Mouse (Mus musculus) urinary bladder, postnatal 14 days (tissue): ENCODE data around the gene Commd9.

Experiments
- DNase-seq: peaks from one replicate; pipeline ENCODE4 v3.0.0; 2021; ENCODE audit warnings: low spot score

Gene Commd9

GRCm38 (mm10) chr2:101909326-101910080, 23.5 kb downstream of the Commd9 start:
- DNase-seq: no peak

- no peak for DNase-seq
These were observed 32.5 kb downstream of the Commd9 start for GRCm38 (mm10) chr2:101918518-101918917.

DNA sequence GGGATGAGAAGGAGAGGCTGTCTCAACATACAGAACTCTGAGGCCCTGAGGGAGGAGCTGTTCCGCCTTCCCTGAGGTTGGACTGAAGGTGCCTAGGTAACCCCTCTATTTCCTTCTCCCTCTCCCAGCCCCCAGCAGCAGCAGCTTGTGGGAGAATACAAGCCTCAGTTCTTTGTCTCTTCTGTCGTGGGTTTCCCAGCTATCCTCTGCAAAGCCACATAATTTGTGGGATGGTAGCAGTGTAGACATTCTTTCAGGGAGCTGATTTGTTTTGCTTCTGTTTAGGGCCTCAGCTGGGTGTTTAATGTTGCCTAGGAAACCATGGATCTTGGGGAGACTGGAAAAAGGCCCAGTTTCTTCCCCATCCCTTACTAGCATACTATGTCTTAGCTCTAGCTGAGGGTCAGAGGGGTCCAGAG, 34.1 kb downstream of the Commd9 start:
- no peak for DNase-seq

DNA sequence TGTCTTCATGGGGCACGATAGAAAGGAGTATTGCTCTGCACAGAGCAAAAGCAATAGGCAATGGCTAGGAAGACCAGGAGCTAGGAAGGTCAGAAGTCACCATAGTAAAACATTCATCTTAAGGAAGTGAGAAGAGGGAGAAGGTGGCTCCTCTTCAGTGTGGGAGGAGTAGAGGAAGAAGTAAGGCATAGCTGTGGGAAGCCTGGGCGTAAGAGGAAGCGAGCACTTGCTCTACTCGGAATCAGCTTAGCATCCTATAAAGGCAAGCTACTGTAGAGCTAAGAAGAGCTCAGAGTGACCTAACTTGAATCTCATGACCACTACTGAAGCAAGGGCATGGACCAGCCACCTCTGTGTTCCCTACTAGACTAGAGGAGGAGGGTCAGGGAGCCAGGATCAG, 36.3 kb downstream of the Commd9 start:
- DNase-seq: no peak

DNA sequence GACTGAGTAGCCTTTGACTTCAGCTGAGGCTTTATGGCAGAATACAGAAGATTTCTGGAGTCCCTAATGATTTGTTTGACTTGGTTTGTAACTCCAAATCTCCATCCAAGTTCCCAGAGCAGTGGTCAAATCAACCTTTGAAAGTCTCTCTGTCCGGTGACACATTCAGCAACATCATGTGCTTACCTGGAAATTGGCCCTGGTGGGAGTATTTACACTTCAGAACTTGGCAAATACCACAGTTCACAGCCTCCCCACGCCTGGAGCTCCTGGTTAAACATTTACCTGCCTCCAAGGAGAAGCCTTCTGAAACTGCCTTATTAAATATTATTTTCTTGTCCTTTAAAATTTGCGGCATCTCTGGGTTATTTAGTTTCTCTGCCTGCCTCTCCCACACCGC, 37.1 kb downstream of the Commd9 start:
- no peak for DNase-seq

DNA sequence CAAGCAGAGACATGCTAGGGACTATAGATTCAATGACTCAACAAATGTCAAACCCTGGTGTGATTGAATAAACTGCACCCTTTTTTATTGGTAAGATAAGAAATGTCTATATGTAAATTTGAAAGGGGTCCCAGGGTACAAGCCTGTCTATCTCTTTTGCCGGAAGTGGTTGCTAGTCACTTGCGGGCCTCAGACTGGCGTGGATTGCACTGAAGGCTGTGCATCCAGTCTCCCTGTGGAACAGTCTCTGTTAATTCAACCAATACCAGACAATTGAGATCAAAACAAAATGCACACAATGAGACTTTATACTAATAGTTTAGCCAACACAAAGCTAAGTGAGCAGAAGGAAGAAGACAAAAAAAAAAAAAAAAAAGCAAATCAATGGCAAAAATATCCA, 39.1 kb downstream of the Commd9 start:
- no peak for DNase-seq

GRCm38 (mm10) chr2:101925591-101926188, 39.6 kb downstream of the Commd9 start:
- no peak for DNase-seq

DNA sequence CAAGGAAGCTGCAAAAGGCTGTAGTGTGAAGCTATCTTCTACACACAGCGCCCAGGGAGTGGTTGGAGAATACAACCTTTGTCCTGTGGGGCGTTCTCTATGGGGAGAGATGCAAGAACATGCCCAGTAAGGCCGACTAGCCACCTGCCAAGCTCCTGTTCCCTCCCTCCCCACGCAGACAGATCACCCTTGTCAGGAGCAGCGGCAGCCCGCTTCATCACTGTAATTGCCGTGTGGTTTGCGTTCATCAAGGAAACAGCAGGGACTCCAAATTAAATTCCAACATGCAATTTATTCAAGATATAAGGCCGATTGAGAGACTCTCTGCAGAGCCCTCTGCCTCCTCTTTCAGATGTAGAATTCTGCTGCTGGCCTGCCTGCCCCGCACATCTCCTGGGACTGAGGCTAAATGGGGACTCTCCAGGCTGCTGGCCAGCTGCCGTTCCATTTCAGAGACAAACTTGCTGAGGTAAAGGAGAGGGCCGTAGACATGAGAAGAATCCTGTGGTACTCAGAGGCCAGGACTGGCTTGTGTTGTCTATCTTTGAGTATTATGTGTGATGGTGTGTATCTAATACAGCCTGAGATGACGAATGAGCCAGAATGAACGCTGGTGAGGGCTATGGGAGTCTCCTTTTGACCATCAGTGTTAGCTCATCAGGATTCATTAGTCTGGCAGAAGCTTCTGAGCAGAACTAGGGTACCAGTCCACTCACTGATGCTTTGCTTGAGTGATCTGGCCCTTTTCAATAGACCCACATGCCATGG, 46.3 kb downstream of the Commd9 start:
- DNase-seq: no peak

DNA sequence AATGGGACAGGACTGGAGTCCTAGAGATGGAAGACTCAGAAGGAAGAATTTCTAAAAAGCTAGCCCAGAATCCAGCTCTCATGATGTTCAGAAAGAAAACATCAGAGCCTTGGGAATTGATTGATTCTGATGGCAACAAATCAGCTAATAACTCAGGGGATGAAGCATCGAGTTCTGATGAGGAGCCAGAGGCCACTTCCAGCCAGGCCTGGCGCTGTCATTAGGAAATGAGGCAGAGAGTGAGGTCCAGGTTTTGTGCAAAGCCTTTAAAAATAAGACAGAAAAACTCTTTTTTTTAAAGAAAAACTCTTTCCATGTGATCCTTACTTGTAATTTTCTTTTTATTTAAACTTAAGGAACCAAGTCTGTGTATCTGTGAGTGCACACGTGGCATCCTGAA, 47.3 kb downstream of the Commd9 start:
- no peak for DNase-seq

GRCm38 (mm10) chr2:101935006-101935405, 49.0 kb downstream of the Commd9 start:
- no peak for DNase-seq

GRCm38 (mm10) chr2:101950716-101951520, 64.9 kb downstream of the Commd9 start:
- DNase-seq: no peak
